Mouse (Mus musculus) 3T3-L1 (cell line): ENCODE data around the gene Slc26a8.

Source experiments
- DNase-seq: peaks from one replicate; pipeline ENCODE4 v3.0.0-alpha.2; 2015; ENCODE audit warnings: low read depth, low spot score

Slc26a8 gene

GRCm38 (mm10) chr17:28644112-28644511 is 45.9 kb downstream of the Slc26a8 start:
- DNase-seq = no peak

- no peak for DNase-seq
These were observed 46.3 kb downstream of the Slc26a8 start for GRCm38 (mm10) chr17:28643697-28644096.

GRCm38 (mm10) chr17:28640113-28640512 is 49.9 kb downstream of the Slc26a8 start:
- no peak for DNase-seq

- DNase-seq = peak; percentile 15
These were observed 52.0 kb downstream of the Slc26a8 start for GRCm38 (mm10) chr17:28637711-28638690.

- no peak for DNase-seq
These were observed 54.2 kb downstream of the Slc26a8 start for GRCm38 (mm10) chr17:28635842-28636241.

GRCm38 (mm10) chr17:28629125-28629524 is 60.9 kb downstream of the Slc26a8 start:
- DNase-seq = no peak

- no peak for DNase-seq
These were observed 61.5 kb downstream of the Slc26a8 start for GRCm38 (mm10) chr17:28628248-28629124.

- DNase-seq = no peak
These were observed 63.1 kb downstream of the Slc26a8 start for GRCm38 (mm10) chr17:28626937-28627336.

- no peak for DNase-seq
These were observed 64.7 kb downstream of the Slc26a8 start for GRCm38 (mm10) chr17:28625327-28625726.

GRCm38 (mm10) chr17:28624841-28625240 is 65.2 kb downstream of the Slc26a8 start:
- no peak for DNase-seq

- peak; percentile 87 for DNase-seq
These were observed 67.7 kb downstream of the Slc26a8 start, which contains the start of gene Srpk1 for GRCm38 (mm10) chr17:28622300-28622759. Gene Srpk1 (minus strand): TSS chr17:28622709.

- peak; percentile 68 for DNase-seq
These were observed 68.4 kb downstream of the Slc26a8 start for GRCm38 (mm10) chr17:28621381-28622299.

- DNase-seq = peak; percentile 25
These were observed 71.3 kb downstream of the Slc26a8 start for GRCm38 (mm10) chr17:28618775-28619174.

- DNase-seq = no peak
These were observed 71.9 kb downstream of the Slc26a8 start for GRCm38 (mm10) chr17:28618124-28618523.

- DNase-seq = no peak
These were observed 72.4 kb downstream of the Slc26a8 start for GRCm38 (mm10) chr17:28617636-28618035.

- DNase-seq = no peak
These were observed 74.7 kb downstream of the Slc26a8 start for GRCm38 (mm10) chr17:28615332-28615731.

- DNase-seq = no peak
These were observed 76.9 kb downstream of the Slc26a8 start for GRCm38 (mm10) chr17:28613096-28613495.

- DNase-seq = no peak
These were observed 77.4 kb downstream of the Slc26a8 start for GRCm38 (mm10) chr17:28612603-28613002.

GRCm38 (mm10) chr17:28609543-28609942 is 80.5 kb downstream of the Slc26a8 start:
- DNase-seq = no peak

GRCm38 (mm10) chr17:28601557-28602250 is 88.3 kb downstream of the Slc26a8 start:
- DNase-seq = no peak
